Mouse (Mus musculus) myocyte (in vitro differentiated cells): ENCODE measurements around the gene Lgi1.

Experiments
- CEBPB ChIP-seq: IDR thresholded peaks from 2 replicates; pipeline ENCODE4 v1.6.1; 2011; ENCODE audit warnings: mild to moderate bottlenecking, moderate library complexity; ENCODE audit not compliant: poor library complexity, insufficient read depth, severe bottlenecking
- E2F4 ChIP-seq: IDR thresholded peaks from one replicate; pipeline ENCODE4 v1.6.1; 2011; ENCODE audit warnings: mild to moderate bottlenecking, control low read depth, moderate library complexity; ENCODE audit not compliant: insufficient read depth
- MAX ChIP-seq: IDR thresholded peaks from one replicate; pipeline ENCODE4 v1.6.1; 2011; ENCODE audit warnings: low read depth, mild to moderate bottlenecking, control low read depth
- MYOD1 ChIP-seq, 3 experiments: IDR thresholded peaks; one replicate each; pipeline ENCODE4 v1.6.1; 2011; ENCODE audit warnings: control low read depth in 2 of 3, low read depth in 2 of 3, mild to moderate bottlenecking in 2 of 3, moderate library complexity in 1 of 3; ENCODE audit not compliant: insufficient read length in 2 of 3, control insufficient read depth in 1 of 3
- POLR2A ChIP-seq: IDR thresholded peaks from one replicate; pipeline ENCODE4 v1.6.1; 2011; ENCODE audit warnings: low read depth, mild to moderate bottlenecking, control low read depth, moderate library complexity; ENCODE audit not compliant: insufficient read length
- POLR2AphosphoS2 ChIP-seq: IDR thresholded peaks from one replicate; pipeline ENCODE4 v1.6.1; 2011; ENCODE audit warnings: low read depth, control low read depth; ENCODE audit not compliant: insufficient read length
- REST ChIP-seq: IDR thresholded peaks from one replicate; pipeline ENCODE4 v1.6.1; 2011; ENCODE audit warnings: mild to moderate bottlenecking, control low read depth, moderate library complexity; ENCODE audit not compliant: insufficient read depth, insufficient read length
- TCF12 ChIP-seq: IDR thresholded peaks from one replicate; pipeline ENCODE4 v1.6.1; 2011; ENCODE audit warnings: mild to moderate bottlenecking, control low read depth; ENCODE audit not compliant: poor library complexity, insufficient read depth, severe bottlenecking
- TCF3 ChIP-seq: IDR thresholded peaks from one replicate; pipeline ENCODE4 v1.6.1; 2011; ENCODE audit warnings: low read depth, control low read depth; ENCODE audit not compliant: insufficient read length
- USF1 ChIP-seq: IDR thresholded peaks from one replicate; pipeline ENCODE4 v1.6.1; 2011; ENCODE audit warnings: low read depth, mild to moderate bottlenecking, control low read depth, moderate library complexity

- TF ChIP-seq POLR2A (no peak), MAX (no peak), E2F4 (no peak), CEBPB (no peak), TCF3 (no peak), MYOD1 (IDR thresholded peaks at IDR 0.05; ENCODE audit: control insufficient read depth in 1 of 3, insufficient read length in 2 of 3, low read depth in 2 of 3) (no peak), POLR2AphosphoS2 (no peak), TCF12 (no peak), USF1 (no peak), REST (no peak)
Measured at GRCm38 (mm10) chr19:38328010-38328409, 63.7 kb downstream of the Lgi1 start.
